Mouse (Mus musculus): ENCODE results near the gene Ppp1r1b.

The Ppp1r1b gene

GRCm38 (mm10) chr11:98392645-98393044 is 44.4 kb downstream of the Ppp1r1b start:
- no peak for DNase-seq (ENCODE audit: low read depth, low spot score)

GRCm38 (mm10) chr11:98393317-98393716 is 45.1 kb downstream of the Ppp1r1b start:
- no peak for DNase-seq (ENCODE audit: low read depth, low spot score)

GRCm38 (mm10) chr11:98394301-98394700 is 46.1 kb downstream of the Ppp1r1b start:
- no peak for DNase-seq (ENCODE audit: low read depth, low spot score)

- DNase-seq (ENCODE audit: low read depth, low spot score) = no peak
These were observed 46.8 kb downstream of the Ppp1r1b start for GRCm38 (mm10) chr11:98395041-98395440.

GRCm38 (mm10) chr11:98397946-98398345 is 49.7 kb downstream of the Ppp1r1b start:
- no peak for DNase-seq (ENCODE audit: low read depth, low spot score)

GRCm38 (mm10) chr11:98400161-98400726 is 52.0 kb downstream of the Ppp1r1b start, which contains the start of gene Pgap3:
TSS of gene Pgap3 (minus strand) at chr11:98400490.
- peak; percentile 83 for DNase-seq (ENCODE audit: low read depth, low spot score)

- no peak for DNase-seq (ENCODE audit: low read depth, low spot score)
These were observed 52.6 kb downstream of the Ppp1r1b start for GRCm38 (mm10) chr11:98400816-98401215.

- no peak for DNase-seq (ENCODE audit: low read depth, low spot score)
These were observed 58.4 kb downstream of the Ppp1r1b start for GRCm38 (mm10) chr11:98406621-98407020.

Data from retina, adult 2 months (tissue).